Mouse (Mus musculus): ENCODE measurements at regions not wholly inside any gene's neighbourhood (a gene's known extent, or its start where the extent isn't known, plus 50 kb on each side); places are given as distances from the start of the nearest gene placed in this dataset.
"Not testable (repeated sequence)": the region's sequence is repeated elsewhere in the genome, so short reads cannot be mapped to it uniquely, and the experiment has no call there.

- H3K4me3 ChIP-seq (ENCODE audit: low read depth, low read length), result no peak overlapping the region
- 71% methylated on average over 2 of the region's 2 CpGs for WGBS
- no peaks in the 10 kb centered on the region for H3K9me3 ChIP-seq (ENCODE audit: control insufficient read depth, low read length)
- no peaks in the 10 kb centered on the region for H3K36me3 ChIP-seq (ENCODE audit: control insufficient read depth, insufficient read depth, low read length)
- H3K4me2 ChIP-seq (ENCODE audit: low read depth, low read length), result no peak overlapping the region
- H3K27ac ChIP-seq (ENCODE audit: low read depth, low read length), result no peak overlapping the region
- no peak for ATAC-seq (ENCODE audit: low read depth)
- no peak overlapping the region for H3K9ac ChIP-seq (replicated peaks; ENCODE audit: low read depth, low read length)
- H3K4me1 ChIP-seq (ENCODE audit: control insufficient read depth, insufficient read depth, low read length), result no peaks in the 10 kb centered on the region
- no peaks in the 10 kb centered on the region for H3K27me3 ChIP-seq (ENCODE audit: control insufficient read depth, insufficient read depth, low read length)
Observed at GRCm38 (mm10) chr6:20641851-20642250, 573.5 kb upstream of the Kcnd2 start.

- Histone ChIP-seq H3K36me3 (ENCODE audit: control insufficient read depth, insufficient read depth, low read length) (no peaks in the 10 kb centered on the region), H3K27me3 (ENCODE audit: control insufficient read depth, insufficient read depth, low read length) (no peaks in the 10 kb centered on the region), H3K9ac (replicated peaks; ENCODE audit: low read depth, low read length) (no peak overlapping the region), H3K9me3 (ENCODE audit: control insufficient read depth, low read length) (no peaks in the 10 kb centered on the region), H3K4me2 (ENCODE audit: low read depth, low read length) (no peak overlapping the region), H3K4me1 (ENCODE audit: control insufficient read depth, insufficient read depth, low read length) (no peaks in the 10 kb centered on the region), H3K27ac (ENCODE audit: low read depth, low read length) (no peak overlapping the region), H3K4me3 (ENCODE audit: low read depth, low read length) (no peak overlapping the region)
- 92% methylated on average over 1 of the region's 1 CpGs for WGBS
- ATAC-seq (ENCODE audit: low read depth), result no peak
Observed at GRCm38 (mm10) chr6:20657042-20657441, 558.3 kb upstream of the Kcnd2 start.

GRCm38 (mm10) chr6:20673219-20673618 is 542.1 kb upstream of the Kcnd2 start:
- WGBS, result 62% methylated on average over 1 of the region's 1 CpGs
- H3K27ac ChIP-seq (ENCODE audit: low read depth, low read length), result no peak overlapping the region
- no peaks in the 10 kb centered on the region for H3K36me3 ChIP-seq (ENCODE audit: control insufficient read depth, insufficient read depth, low read length)
- no peak overlapping the region for H3K4me3 ChIP-seq (ENCODE audit: low read depth, low read length)
- peak; percentile 41; the same call in 1 of the 2 replicates for ATAC-seq (ENCODE audit: low read depth)
- no peaks in the 10 kb centered on the region for H3K4me1 ChIP-seq (ENCODE audit: control insufficient read depth, insufficient read depth, low read length)
- H3K27me3 ChIP-seq (ENCODE audit: control insufficient read depth, insufficient read depth, low read length), result no peaks in the 10 kb centered on the region
- H3K9ac ChIP-seq (replicated peaks; ENCODE audit: low read depth, low read length), result no peak overlapping the region
- no peaks in the 10 kb centered on the region for H3K9me3 ChIP-seq (ENCODE audit: control insufficient read depth, low read length)
- H3K4me2 ChIP-seq (ENCODE audit: low read depth, low read length), result no peak overlapping the region

- not testable (repeated sequence) for H3K27ac ChIP-seq (ENCODE audit: low read depth, low read length); H3K9ac ChIP-seq (replicated peaks; ENCODE audit: low read depth, low read length); H3K4me3 ChIP-seq (ENCODE audit: low read depth, low read length); ATAC-seq (ENCODE audit: low read depth); H3K9me3 ChIP-seq (ENCODE audit: control insufficient read depth, low read length); H3K4me2 ChIP-seq (ENCODE audit: low read depth, low read length); H3K27me3 ChIP-seq (ENCODE audit: control insufficient read depth, insufficient read depth, low read length); H3K36me3 ChIP-seq (ENCODE audit: control insufficient read depth, insufficient read depth, low read length); H3K4me1 ChIP-seq (ENCODE audit: control insufficient read depth, insufficient read depth, low read length)
- WGBS, result 77% methylated on average over 4 of the region's 4 CpGs
Observed at GRCm38 (mm10) chr6:20686447-20687238, 528.7 kb upstream of the Kcnd2 start.

- not testable (repeated sequence) for H3K27me3 ChIP-seq (ENCODE audit: control insufficient read depth, insufficient read depth, low read length); H3K4me1 ChIP-seq (ENCODE audit: control insufficient read depth, insufficient read depth, low read length); H3K4me2 ChIP-seq (ENCODE audit: low read depth, low read length); H3K36me3 ChIP-seq (ENCODE audit: control insufficient read depth, insufficient read depth, low read length); H3K27ac ChIP-seq (ENCODE audit: low read depth, low read length); ATAC-seq (ENCODE audit: low read depth); H3K9me3 ChIP-seq (ENCODE audit: control insufficient read depth, low read length); H3K4me3 ChIP-seq (ENCODE audit: low read depth, low read length); H3K9ac ChIP-seq (replicated peaks; ENCODE audit: low read depth, low read length)
- WGBS, result 35% methylated on average over 1 of the region's 1 CpGs
Observed at GRCm38 (mm10) chr6:20687239-20687575, 528.1 kb upstream of the Kcnd2 start.

- H3K27ac ChIP-seq (ENCODE audit: low read depth, low read length), result no peak overlapping the region
- WGBS, result 73% methylated on average over 1 of the region's 1 CpGs
- H3K9ac ChIP-seq (replicated peaks; ENCODE audit: low read depth, low read length), result no peak overlapping the region
- H3K27me3 ChIP-seq (ENCODE audit: control insufficient read depth, insufficient read depth, low read length), result no peaks in the 10 kb centered on the region
- no peaks in the 10 kb centered on the region for H3K36me3 ChIP-seq (ENCODE audit: control insufficient read depth, insufficient read depth, low read length)
- H3K9me3 ChIP-seq (ENCODE audit: control insufficient read depth, low read length), result no peaks in the 10 kb centered on the region
- no peaks in the 10 kb centered on the region for H3K4me1 ChIP-seq (ENCODE audit: control insufficient read depth, insufficient read depth, low read length)
- no peak overlapping the region for H3K4me3 ChIP-seq (ENCODE audit: low read depth, low read length)
- H3K4me2 ChIP-seq (ENCODE audit: low read depth, low read length), result no peak overlapping the region
- ATAC-seq (ENCODE audit: low read depth), result no peak
Observed at GRCm38 (mm10) chr6:20725948-20726347, 489.4 kb upstream of the Kcnd2 start.

GRCm38 (mm10) chr6:20739095-20739494 is 476.2 kb upstream of the Kcnd2 start:
- no peaks in the 10 kb centered on the region for H3K4me1 ChIP-seq (ENCODE audit: control insufficient read depth, insufficient read depth, low read length)
- H3K9me3 ChIP-seq (ENCODE audit: control insufficient read depth, low read length), result no peaks in the 10 kb centered on the region
- H3K36me3 ChIP-seq (ENCODE audit: control insufficient read depth, insufficient read depth, low read length), result no peaks in the 10 kb centered on the region
- no peak overlapping the region for H3K4me3 ChIP-seq (ENCODE audit: low read depth, low read length)
- no peak for ATAC-seq (ENCODE audit: low read depth)
- H3K27ac ChIP-seq (ENCODE audit: low read depth, low read length), result no peak overlapping the region
- no peaks in the 10 kb centered on the region for H3K27me3 ChIP-seq (ENCODE audit: control insufficient read depth, insufficient read depth, low read length)
- no peak overlapping the region for H3K4me2 ChIP-seq (ENCODE audit: low read depth, low read length)
- H3K9ac ChIP-seq (replicated peaks; ENCODE audit: low read depth, low read length), result no peak overlapping the region

GRCm38 (mm10) chr6:20740406-20740805 is 474.9 kb upstream of the Kcnd2 start:
- H3K27ac ChIP-seq (ENCODE audit: low read depth, low read length), result no peak overlapping the region
- no peaks in the 10 kb centered on the region for H3K27me3 ChIP-seq (ENCODE audit: control insufficient read depth, insufficient read depth, low read length)
- no peaks in the 10 kb centered on the region for H3K36me3 ChIP-seq (ENCODE audit: control insufficient read depth, insufficient read depth, low read length)
- no peak overlapping the region for H3K9ac ChIP-seq (replicated peaks; ENCODE audit: low read depth, low read length)
- 69% methylated on average over 1 of the region's 1 CpGs for WGBS
- ATAC-seq (ENCODE audit: low read depth), result no peak
- no peaks in the 10 kb centered on the region for H3K4me1 ChIP-seq (ENCODE audit: control insufficient read depth, insufficient read depth, low read length)
- H3K4me2 ChIP-seq (ENCODE audit: low read depth, low read length), result no peak overlapping the region
- H3K9me3 ChIP-seq (ENCODE audit: control insufficient read depth, low read length), result no peaks in the 10 kb centered on the region
- H3K4me3 ChIP-seq (ENCODE audit: low read depth, low read length), result no peak overlapping the region

- WGBS, result 63% methylated on average over 1 of the region's 1 CpGs
- Histone ChIP-seq H3K4me3 (ENCODE audit: low read depth, low read length) (no peak overlapping the region), H3K36me3 (ENCODE audit: control insufficient read depth, insufficient read depth, low read length) (no peaks in the 10 kb centered on the region), H3K9me3 (ENCODE audit: control insufficient read depth, low read length) (no peaks in the 10 kb centered on the region), H3K27me3 (ENCODE audit: control insufficient read depth, insufficient read depth, low read length) (no peaks in the 10 kb centered on the region), H3K4me2 (ENCODE audit: low read depth, low read length) (no peak overlapping the region), H3K27ac (ENCODE audit: low read depth, low read length) (no peak overlapping the region), H3K4me1 (ENCODE audit: control insufficient read depth, insufficient read depth, low read length) (no peaks in the 10 kb centered on the region), H3K9ac (replicated peaks; ENCODE audit: low read depth, low read length) (no peak overlapping the region)
- ATAC-seq (ENCODE audit: low read depth), result no peak
Observed at GRCm38 (mm10) chr6:20741240-20741639, 474.1 kb upstream of the Kcnd2 start.
